Mouse (Mus musculus) ovary, adult 18-20 months (tissue): ENCODE results near the gene Slc1a2.

Experiments
- DNase-seq: peaks from one replicate; pipeline ENCODE4 v3.0.0; 2022; ENCODE audit warnings: low spot score, mixed read lengths

Gene Slc1a2

DNA sequence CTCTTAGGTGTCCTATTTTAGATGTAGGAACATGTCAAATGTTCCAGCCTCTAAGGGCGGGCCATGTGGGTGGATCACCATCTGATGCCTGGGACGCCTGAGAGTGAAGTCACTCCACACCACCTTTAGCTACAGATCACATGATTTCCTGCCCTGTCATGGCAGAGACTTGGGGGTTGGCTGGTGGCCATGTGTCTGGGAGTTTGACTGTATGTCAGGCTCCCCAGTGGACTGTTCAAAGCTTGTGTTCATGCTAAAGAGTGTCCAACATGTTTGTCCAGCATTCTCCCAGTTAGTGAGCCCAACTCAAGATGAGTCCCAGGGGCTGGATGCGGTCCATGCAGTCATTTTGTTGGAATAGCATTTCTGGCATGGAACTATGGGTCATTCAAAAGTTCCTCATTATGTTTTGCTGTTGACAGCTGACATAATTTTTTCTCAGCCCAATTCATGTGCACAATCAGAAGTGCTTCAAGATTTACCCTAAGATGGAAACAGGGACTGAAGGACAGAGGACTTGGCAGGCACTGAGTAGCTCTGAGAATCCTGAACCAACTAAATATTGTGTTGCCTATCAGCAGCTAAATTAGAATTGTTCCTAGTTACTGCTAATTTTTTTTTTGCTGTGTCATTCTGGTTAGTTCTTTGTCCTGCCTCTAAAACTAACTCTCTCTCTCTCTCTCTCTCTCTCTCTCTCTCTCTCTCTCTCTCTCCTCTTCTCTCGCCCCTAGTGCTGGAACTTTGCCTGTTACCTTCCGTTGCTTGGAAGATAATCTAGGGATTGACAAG lies 102.0 kb downstream of the Slc1a2 start:
- DNase-seq, result no peak

- no peak for DNase-seq
These were observed 104.7 kb downstream of the Slc1a2 start for GRCm38 (mm10) chr2:102763176-102763575.

GRCm38 (mm10) chr2:102763991-102764390 lies 105.5 kb downstream of the Slc1a2 start:
- DNase-seq, result no peak

DNA sequence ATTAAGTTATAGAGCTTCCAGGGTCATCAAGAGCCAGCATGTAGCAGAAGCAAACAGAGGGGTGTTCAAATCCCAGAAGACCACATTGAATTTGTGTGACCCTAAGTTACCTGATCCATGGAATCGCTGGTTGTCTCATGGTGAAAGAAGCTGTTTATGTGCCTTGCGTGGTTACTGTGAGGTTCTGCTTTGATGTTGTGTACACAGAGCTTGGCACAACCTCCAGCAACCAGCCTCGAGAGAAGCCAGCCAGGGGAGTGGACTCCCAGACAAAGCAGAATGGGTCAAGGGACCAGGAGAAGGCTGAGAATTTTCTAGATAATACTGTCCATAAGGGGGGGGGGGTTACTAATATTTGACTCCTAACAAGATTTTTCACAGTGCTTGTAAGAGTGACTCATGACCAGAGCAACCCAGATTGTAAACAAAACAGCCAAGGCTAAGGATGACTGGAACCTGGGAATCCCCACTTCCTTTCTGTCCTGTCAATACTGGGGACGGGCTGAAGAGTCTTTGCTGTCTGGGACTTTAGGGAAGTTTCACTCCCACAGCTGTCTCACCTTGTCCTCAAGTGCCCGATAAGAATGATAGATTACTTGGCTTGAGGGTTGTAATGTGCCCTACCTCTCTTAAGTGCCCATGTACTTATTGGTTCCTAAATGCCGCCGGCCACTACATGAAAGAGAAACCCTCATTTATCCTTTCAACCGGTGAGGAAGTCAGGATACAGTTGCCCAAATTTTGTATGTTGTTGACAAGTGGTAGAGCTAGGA lies 106.3 kb downstream of the Slc1a2 start:
- no peak for DNase-seq

DNA sequence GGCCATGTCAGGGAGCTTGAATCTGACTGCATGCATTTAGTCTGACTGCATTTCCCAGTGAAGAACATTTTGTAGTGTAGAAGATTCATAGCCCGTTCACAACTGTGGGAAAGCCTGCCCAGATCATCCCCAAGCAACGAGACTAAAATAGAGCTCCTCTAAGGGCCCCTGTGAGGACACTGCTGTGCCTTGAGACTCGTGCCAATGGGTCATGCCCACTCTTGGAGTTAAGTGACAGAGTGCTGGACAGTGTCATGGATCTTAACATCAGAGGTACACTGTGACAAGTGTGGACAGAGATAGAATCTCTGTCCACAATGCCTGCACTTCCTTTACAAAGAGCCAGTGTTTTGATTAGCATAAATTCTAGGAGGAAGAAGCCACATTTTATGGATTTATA lies 109.8 kb downstream of the Slc1a2 start:
- no peak for DNase-seq

DNA sequence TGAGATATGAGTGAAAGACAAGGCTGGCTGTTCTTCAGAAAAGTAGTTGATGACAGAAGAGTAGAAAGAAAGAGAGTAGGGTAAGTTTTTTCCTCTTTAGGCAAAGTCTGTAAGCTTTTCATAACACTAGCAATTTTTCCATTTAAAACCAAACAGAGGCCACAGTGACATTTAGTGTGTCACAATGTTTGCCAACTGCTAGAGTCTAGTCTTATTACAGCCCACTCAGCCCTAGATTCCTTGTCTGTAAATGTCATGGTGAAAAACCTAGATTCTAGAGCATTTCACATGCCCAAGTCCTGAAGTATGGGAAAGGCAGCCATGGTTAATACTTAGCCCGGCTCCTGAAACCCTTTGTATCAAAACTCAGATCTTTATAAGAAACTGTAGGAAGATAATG lies 112.8 kb downstream of the Slc1a2 start:
- no peak for DNase-seq

DNA sequence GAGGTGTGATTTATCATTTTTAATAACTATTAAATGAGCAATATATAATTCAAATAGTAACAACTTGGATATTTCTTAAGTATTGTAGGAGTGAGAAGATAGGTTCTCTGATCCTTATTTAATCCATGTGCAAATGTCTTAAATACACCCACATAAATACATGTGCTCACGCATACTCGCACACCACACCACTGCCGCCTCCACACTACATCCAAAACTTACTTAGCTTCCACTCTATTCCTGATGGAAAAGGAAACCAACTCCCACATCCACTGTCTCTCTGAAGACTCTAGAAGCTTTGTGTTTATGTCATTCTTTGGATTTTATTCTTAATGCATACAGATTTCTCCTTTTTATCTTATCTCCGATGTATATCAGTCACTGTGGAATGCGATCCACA lies 113.8 kb downstream of the Slc1a2 start:
- no peak for DNase-seq

DNA sequence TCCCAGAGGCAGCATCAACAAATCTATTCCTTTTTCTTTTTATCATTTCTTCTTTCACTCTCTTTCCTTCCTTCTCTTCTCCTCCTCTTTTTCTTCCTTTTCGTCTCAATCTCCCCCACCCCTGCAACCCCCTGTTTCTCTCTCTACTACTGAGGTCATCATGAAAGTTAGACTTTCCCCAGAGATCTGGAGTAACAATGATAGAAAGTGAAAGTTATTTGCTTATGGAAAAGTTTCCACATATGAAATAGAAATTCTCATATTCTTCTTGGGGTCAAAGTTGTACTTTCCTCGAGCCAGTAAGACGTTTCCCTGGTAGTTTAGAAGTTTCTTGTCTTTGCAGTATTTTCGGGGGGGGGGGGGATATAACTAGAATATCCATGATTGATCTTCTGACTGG lies 116.2 kb downstream of the Slc1a2 start:
- no peak for DNase-seq

GRCm38 (mm10) chr2:102775561-102775960 lies 117.1 kb downstream of the Slc1a2 start:
- DNase-seq, result no peak

GRCm38 (mm10) chr2:102778208-102778607 lies 119.7 kb downstream of the Slc1a2 start:
- peak; percentile 53 for DNase-seq

- DNase-seq, result no peak
These were observed 124.3 kb downstream of the Slc1a2 start for GRCm38 (mm10) chr2:102782751-102783150.

GRCm38 (mm10) chr2:102785696-102786095 lies 127.2 kb downstream of the Slc1a2 start:
- DNase-seq, result no peak

DNA sequence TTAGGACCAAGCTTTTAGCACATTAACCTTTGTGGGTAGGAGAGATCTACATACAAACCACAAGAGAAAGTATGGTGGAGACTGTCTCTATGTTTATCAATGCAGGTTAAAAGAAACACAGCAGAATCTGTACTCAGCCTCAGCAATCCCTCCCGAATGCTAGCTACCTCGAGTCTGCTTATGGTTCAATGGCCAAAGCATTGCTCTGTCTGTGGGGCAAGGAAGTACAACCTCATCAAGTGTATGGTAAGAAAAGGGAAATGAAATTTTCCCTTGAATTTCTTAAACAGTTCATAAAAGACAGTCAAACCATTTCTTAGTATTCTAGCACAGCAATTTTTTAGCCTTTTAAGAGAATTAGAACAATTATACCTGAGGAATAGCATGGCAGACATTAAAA lies 133.2 kb downstream of the Slc1a2 start:
- no peak for DNase-seq

GRCm38 (mm10) chr2:102792804-102793203 lies 134.3 kb downstream of the Slc1a2 start:
- DNase-seq, result no peak

GRCm38 (mm10) chr2:102795034-102795433 lies 136.6 kb downstream of the Slc1a2 start:
- no peak for DNase-seq

GRCm38 (mm10) chr2:102798149-102798548 lies 139.7 kb downstream of the Slc1a2 start:
- no peak for DNase-seq

- no peak for DNase-seq
These were observed 143.4 kb downstream of the Slc1a2 start for GRCm38 (mm10) chr2:102801899-102802298.

GRCm38 (mm10) chr2:102804109-102804508 lies 145.7 kb downstream of the Slc1a2 start:
- no peak for DNase-seq

DNA sequence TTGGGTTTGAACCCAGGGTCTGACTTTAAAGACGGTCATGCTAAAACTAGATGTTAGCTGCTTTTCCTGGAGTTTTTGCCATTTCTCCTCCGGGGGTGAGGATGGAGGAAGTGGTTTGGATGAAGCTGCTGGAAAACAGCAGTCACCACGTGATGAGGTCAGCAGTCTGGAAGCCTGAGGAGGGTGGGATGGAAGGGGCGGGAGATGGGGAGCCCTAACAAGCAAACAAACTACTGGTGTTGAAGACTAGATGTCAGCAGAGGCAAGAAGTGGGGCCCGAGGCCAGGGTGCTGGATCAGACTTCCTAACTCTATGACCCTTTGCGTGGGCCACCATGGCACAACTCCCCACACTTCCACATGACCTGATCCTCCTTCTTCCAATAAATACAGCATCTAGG lies 146.8 kb downstream of the Slc1a2 start:
- no peak for DNase-seq

DNA sequence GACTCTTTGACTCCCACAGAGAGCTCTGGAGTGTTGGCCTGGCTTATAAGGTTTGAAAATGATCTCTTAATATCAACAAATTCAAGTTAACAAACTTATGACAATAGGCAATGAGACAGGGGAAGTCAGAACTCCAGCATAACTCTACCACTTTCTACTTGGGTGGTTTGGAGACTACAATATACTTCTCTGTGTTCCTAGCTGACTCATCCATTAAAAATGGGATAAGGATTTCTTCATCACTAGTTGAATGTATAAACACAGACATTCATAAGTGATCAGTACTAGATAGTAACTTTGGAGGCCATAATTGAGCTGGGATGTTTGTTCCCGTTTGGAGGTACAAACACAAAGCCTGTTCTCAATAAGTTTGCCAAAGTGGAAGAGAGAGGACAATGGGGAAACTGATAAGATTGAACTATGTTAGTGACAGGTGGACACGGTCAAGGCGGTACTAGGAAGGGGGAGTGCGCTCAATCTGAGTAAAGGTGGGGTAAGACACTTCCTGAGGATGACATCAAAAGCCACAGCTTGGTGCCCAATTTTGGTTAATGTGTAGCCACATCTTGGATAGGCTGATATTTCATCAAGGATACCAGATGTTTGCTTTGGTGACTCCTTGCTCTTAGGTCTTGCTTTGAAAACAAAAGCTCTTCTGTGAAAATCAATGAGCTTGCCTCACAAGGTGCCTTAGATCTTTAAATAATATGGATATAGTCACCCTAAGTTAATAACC lies 147.5 kb downstream of the Slc1a2 start:
- no peak for DNase-seq

DNA sequence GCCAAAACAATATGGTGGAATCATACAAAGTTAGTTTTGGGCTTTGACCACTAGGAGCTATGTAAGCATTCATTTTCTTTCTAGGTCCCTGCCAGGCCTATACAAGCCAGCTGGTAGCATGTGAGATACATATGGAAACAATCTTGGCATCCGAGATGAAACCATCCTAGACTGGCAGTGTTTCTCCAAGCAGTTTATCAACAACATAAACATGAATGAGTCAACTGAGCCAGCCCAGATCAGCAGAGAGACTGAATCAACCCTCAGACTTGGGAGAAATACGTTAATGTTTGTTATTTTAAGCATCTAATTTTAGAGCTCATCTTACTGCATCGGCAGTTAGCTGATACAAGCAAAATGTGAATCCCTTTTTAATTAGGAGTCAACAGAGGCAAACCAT lies 149.2 kb downstream of the Slc1a2 start:
- DNase-seq, result no peak

DNA sequence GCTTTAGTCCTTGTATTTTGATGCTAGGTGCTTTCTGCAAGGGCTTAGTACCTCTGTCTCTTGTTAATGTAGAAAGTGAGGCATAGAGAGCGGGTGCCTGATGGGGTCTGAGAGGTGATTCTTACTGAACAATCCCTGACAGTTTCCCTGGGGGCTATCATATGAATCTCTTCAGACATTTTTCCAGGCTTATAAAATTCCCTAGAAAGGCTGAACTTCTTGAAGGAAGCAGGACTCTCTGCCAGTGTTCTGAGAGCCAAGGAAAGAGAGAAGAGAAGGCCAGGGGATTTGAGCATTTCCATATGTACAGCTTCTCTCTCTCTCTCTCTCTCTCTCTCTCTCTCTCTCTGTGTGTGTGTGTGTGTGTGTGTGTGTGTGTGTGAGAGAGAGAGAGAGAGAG lies 151.0 kb downstream of the Slc1a2 start:
- no peak for DNase-seq

GRCm38 (mm10) chr2:102812756-102813155 lies 154.3 kb downstream of the Slc1a2 start:
- no peak for DNase-seq
